Mouse (Mus musculus) brain, embryonic 14.5 days (tissue): ENCODE measurements at regions not wholly inside any gene's neighbourhood (a gene's known extent, or its start where the extent isn't known, plus 50 kb on each side); places are given as distances from the start of the nearest gene placed in this dataset.
A peak's percentile ranks its signal among the peaks of the same experiment; 100 is the strongest.

Experiments
- DNase-seq: peaks from one replicate; pipeline ENCODE4 v3.0.0-alpha.2; 2011; ENCODE audit warnings: low read depth
- CTCF ChIP-seq: fragments of 200-500 bp; IDR thresholded peaks from 2 replicates; pipeline ENCODE4 v1.5.1; 2012; ENCODE audit warnings: inconsistent platforms, mild to moderate bottlenecking, moderate library complexity, borderline replicate concordance; ENCODE audit not compliant: insufficient read depth, insufficient read length; ENCODE audit errors: extremely low read depth
- POLR2A ChIP-seq: fragments of 200-500 bp; IDR thresholded peaks from 2 replicates; pipeline ENCODE4 v1.6.1; 2012; ENCODE audit warnings: mild to moderate bottlenecking, inconsistent platforms, borderline replicate concordance; ENCODE audit not compliant: poor library complexity, insufficient read depth, insufficient read length, severe bottlenecking; ENCODE audit errors: extremely low read depth

DNA sequence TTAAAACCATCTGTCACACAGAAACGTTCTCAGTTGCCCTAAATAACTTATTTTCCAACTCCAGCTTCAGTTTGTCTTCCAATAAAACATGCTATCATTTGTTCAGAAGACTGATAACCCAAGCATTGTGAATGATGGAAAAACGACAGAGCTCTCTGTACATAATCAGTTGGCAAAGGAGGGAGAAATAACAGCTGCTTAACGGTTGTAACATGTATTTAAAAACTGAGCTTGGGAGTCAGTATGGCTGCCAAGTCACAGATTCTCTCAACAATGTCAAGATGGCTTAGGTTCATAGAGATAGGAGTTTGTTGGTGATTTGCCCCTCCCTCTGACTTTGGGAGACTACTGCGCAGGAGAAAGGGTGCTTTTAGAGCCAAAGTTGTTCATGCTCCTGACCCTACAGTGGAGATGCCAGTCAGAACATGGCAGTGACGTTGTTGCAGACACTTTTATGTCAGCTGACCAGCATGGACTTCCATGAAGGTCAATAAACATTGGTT is 140.2 kb downstream of the Qpct start:
- peak; percentile 28 for DNase-seq
- TF ChIP-seq POLR2A (no peak), CTCF (no peak)

DNA sequence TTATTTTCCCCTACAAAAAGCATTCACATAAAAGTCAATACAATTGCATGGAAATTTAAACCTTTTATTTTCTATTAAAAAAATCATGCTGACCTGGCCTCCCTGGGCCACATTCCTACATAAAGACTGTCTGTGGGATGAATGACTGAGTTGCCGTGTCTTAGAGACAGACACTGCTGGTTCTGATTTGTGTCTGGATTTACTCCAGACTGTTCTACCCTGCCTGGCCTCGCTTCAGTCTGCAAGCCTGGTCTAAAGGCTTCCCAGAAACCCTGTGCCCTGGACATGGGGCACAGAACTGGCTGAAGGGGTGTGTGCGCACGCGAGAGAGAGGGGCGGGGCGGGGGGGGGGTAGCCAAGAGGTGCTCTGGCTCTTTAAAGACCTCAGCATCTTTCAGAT is 136.6 kb downstream of the Qpct start:
- no peak for DNase-seq
- no peak for TF ChIP-seq CTCF
- no peak for TF ChIP-seq POLR2A

DNA sequence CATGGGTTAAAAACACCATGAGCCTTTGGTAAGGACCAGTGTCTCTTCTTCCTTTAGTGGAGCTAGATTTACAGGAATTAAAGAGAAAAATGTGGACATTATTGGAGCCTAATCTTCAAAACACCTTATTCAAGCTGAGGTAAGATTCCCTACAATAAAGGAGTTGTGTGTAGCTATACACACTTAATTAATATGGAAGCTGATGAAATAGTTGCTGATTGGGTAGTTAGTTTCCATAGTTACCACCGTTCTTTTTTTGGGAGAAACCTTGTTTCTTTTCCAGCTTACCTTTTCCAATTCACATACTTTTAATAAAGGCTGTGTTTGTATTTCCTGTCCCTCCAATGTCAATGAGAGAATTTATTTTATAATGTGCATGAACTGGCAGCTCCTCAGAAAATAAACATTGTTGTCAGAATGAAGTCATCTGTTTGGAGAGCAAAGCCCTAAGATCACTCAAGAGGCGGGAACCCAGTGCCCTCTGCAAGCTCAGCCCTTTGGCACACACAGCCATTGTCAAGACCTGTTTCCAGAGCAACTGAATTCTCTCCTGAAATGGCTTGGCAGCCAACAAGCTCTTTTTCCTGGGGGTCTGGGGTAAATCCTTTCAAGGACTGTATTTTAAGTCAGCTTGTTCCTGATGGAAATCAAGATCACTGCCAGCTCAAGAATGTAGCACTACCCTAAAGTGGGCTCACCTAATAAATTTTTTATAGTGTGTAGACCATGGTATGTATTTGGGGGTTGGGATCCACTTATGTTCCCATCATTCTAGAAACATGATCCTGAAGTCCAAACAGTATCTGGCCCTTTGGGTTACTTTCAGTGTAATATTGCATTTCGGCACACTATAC is 128.8 kb downstream of the Qpct start:
- peak; percentile 92 for DNase-seq
- TF ChIP-seq CTCF = no peak
- TF ChIP-seq POLR2A = no peak

DNA sequence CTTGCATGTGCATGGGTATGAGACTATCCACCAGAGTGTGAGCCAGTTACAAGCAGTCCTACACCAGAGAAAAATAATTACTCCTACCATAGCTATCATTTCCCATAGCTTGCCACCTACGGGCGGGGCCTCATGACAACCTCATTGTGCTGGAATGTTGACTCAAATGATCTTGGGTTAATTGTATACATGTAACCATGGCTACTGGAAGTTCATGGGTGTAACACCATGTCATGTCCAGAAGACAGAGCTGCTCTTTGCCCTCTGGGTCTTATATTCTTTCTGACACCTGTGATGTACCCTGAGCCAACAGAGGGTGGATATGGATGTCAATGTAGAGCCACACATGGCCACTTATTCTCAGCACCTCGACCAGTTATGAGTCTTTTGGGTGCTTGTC is 125.6 kb downstream of the Qpct start:
- DNase-seq = no peak
- TF ChIP-seq CTCF (no peak), POLR2A (no peak)

DNA sequence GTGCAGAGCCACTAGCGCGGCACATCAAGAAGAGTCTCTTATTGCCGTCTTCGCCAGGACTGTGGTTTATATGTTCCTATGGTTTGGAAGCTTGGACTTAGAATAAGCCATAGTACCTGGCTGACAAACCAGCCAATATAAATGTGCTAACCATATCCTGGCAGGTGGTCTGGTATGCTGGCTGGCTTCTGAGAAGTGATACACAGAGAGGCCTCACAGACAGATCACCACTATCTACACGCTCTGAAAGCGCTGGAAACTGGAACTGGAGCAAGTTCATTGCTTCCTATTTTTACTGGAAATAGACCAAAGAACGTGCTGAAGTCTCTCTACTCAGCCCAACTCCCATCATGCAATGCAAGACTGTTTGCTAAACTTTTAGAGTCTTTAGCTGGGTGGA is 124.7 kb downstream of the Qpct start:
- TF ChIP-seq POLR2A (no peak), CTCF (no peak)
- DNase-seq = no peak

DNA sequence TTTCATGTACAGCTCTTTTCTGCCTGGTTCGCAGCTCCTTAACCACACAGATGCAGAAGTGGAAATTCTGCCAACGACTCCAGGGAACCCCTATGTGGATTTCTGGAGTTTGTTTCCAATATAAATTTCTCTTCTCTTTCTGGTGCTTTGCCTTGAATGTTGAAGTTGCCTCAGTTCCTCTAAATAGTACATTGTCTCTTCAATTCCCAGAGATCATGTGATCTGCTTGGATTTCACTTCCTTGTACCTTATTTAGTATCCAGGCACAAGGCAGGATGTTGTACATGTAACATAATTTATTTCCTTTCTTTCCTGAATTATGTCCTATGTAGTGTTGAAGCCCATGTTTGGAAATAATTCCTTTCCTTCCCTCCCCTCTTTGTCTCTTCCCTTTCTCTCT is 123.7 kb downstream of the Qpct start:
- no peak for DNase-seq
- TF ChIP-seq POLR2A = no peak
- no peak for TF ChIP-seq CTCF

DNA sequence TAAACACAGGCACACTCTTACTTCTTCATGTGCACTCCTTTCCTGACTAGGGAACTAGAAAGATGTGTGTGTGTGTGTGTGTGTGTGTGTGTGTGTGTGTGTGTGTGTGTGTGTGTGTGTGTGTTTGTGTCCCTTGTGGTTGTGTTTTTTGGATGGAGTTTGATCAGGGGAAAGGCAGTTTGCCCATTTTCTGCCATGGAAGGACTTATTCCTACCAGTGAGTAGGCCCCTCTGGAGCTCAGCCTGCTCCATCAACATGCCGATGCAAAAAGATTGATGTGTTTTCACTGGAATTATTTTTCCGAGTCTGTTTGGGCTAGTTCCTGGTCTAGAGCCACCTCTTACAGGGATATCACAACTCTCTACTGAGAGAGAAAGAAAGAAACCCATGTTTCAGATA is 120.6 kb downstream of the Qpct start:
- TF ChIP-seq CTCF = no peak
- TF ChIP-seq POLR2A = no peak
- no peak for DNase-seq

DNA sequence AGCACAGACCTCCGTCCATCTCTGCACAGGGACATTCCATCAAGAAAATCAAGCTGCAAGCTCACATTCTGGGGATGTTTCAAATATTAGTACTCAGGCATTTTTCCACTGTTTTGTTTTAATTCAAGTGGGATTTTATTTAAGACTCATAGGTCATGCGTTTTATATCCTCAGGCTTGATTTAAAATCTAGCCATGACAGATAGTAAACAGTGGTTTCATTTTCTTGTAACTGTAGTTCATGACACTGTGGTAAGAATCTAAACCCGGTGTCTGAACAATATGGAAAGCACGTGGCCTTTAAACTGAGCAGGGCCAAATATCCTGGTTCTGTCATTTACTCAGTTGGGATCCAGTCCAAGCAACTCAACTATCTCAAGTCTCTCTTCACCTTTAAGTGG is 119.0 kb downstream of the Qpct start:
- DNase-seq = no peak
- TF ChIP-seq POLR2A (no peak), CTCF (no peak)

DNA sequence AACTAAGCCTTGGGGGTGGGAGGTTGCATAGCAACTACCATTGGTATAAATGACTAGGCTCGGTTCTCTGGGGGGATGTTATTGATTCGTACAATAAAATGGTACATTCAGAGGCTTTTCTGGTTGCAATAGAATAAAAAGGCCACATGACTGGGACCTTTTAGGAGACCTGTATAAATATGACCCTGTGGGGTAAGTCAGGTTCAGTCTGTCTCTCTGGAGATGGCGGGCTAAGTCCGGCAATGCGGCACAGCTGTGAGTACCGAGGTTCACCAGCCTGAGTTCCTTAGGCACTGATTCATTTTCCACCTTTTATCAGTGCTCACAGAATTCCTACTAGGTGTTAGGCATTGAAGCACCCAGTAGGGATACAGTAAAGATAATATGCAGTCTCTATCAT is 115.5 kb downstream of the Qpct start:
- TF ChIP-seq CTCF (no peak), POLR2A (no peak)
- DNase-seq = no peak

DNA sequence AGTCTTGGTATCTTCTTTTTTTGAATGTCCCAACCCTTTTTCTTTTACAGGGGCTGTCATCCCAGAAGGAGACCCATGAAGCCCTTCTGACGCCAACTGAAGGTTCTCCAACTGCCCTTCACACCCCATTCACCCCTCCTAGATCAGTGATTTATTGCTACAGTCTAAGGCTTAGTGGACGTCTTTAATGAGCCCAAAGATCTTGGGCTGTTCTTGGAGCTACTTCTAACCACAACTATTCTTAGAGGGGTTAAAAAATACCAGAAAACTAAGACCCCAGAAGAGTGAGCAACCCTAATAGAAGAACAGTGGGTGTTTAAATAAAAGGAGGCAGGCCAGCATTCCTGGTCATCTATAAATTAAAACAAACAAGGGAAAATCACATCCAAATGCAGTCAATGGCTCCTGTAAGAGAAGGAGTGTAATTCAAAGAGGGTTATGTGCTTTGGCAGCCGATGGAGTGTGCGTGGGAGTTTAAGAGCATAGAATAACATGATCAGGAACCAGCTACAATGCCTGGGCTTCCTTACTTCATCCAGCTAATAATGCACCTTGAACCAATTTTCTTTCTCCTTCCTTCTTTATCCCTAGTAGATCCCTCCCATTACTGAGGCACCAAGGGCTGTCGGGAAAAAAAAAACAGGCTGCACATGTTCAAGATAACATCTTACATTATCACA is 113.3 kb downstream of the Qpct start:
- no peak for DNase-seq
- no peak for TF ChIP-seq POLR2A
- TF ChIP-seq CTCF = no peak

DNA sequence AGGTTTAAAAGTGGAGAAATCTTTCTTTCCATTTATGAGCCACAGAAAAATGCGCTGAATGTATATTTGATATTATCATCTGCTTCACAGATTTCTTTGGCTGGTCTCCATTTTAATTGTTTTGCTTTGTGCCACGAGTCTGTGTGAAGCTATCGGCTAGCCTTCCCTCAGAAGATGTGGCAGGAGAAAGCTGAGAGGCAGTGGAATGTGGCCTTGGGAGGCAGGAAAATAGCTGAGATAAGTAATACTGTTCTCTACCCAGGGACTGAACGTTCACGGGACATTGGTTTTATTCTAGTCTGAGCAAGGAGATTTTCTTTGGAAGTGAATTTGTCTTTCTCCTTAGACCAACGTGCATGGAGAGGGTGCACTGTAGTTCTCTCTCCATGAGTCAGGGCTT is 112.3 kb downstream of the Qpct start:
- TF ChIP-seq CTCF (no peak), POLR2A (no peak)
- no peak for DNase-seq

DNA sequence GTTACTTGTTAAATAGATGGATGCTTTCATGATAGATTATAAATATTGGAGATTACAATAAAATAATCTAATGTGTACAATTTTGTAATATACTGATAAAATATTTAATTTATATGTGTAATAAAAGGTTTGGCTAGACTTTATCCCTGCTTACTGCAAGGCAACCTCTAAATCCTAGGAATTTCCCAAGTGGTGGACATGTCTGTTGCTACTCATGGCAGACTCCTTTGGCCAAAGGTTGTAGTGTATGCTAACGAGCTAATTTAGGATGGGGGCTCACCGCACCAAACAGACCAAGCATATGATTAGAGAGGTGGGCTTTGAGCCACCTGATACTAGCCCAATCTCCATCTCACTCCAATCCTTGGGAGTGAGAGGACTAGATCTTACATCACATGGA is 102.4 kb downstream of the Qpct start:
- no peak for DNase-seq
- TF ChIP-seq POLR2A (no peak), CTCF (no peak)

DNA sequence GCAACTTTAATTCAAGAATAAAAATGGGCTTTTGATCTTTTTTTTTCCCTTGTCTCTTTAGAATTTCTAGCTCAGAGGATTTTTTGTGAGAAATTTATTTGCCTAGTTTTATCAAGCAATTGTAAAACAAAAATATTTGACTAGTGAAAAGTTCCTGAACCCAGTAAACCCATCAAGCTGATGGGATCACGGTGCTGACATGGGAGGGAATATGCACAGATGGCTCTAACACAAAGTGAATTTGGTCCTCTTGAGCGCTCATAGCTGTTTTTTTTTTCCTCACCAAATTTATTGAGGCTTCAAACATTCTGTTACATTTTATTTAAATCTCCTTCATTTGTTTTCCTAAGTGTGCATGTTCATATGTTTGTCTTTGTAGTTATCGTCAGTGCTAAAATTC is 101.1 kb downstream of the Qpct start:
- DNase-seq = no peak
- no peak for TF ChIP-seq POLR2A
- TF ChIP-seq CTCF = no peak

DNA sequence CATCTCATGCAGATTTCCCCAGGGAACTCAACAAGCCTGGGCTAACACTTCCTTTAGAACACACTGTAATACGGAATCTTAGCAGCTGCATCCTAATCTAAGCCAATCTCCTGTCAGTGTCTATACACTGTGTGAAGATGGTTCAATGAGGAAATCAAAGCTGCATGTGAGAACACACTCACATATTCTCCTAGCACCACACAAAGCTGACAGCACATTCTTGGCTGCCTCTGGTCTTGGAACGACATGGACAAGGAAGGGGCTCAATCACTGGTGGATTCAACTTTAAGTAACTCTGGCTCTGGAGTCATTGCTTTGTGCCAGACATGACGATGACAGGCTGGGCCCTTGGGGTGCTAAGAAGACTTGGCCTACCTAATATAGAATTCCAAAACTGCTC is 96.2 kb downstream of the Qpct start:
- no peak for TF ChIP-seq CTCF
- TF ChIP-seq POLR2A = no peak
- peak; percentile 35 for DNase-seq
